In genomic region chr7:45923762-45924428, GRCm38 (mm10) we compare ENCODE assay signal across 8 mouse cellular contexts. TPM values are rescaled to one million over a fixed set of nuclear protein-coding genes. Genes with fewer than 3 reads are reported as not detected.
DNase-seq lines count a peak whose midpoint lies in the region; ATAC-seq and TF ChIP-seq lines count a peak whose summit lies in the region.

Ccdc114 (plus strand) TSS chr7:45924072.

- H3K4me1 ChIP-seq in embryonic facial prominence, embryonic 10.5 days = peaks cover 47% of the 10 kb centered on the region
- H3K4me1 ChIP-seq in kidney, adult 2 months (ENCODE audit: control insufficient read depth, insufficient read depth, low read length) = no peaks in the 10 kb centered on the region
- H3K4me1 ChIP-seq in liver, postnatal 0 days (ENCODE audit: insufficient read depth) = peaks cover 42% of the 10 kb centered on the region
- no peaks in the 10 kb centered on the region for H3K4me1 ChIP-seq in neural tube, embryonic 11.5 days (ENCODE audit: control insufficient read depth, insufficient read depth, low read length)

- peak within 1 kb of the TSS; percentile 60 for H3K4me3 ChIP-seq in embryonic facial prominence, embryonic 10.5 days
- H3K4me3 ChIP-seq in kidney, adult 2 months (ENCODE audit: insufficient read depth, low read depth, low read length) = peak within 1 kb of the TSS; percentile 75
- H3K4me3 ChIP-seq in liver, postnatal 0 days (ENCODE audit: low read depth, low read length) = peak within 1 kb of the TSS; percentile 41
- H3K4me3 ChIP-seq in neural tube, embryonic 11.5 days (ENCODE audit: low read depth, low read length) = peak within 1 kb of the TSS; percentile 27

- H3K27ac ChIP-seq in embryonic facial prominence, embryonic 10.5 days (replicated peaks) = peak within 1 kb of the TSS; percentile 83
- peak within 1 kb of the TSS; percentile 96 for H3K27ac ChIP-seq in kidney, adult 2 months (ENCODE audit: insufficient read depth, low read depth, low read length)
- peak within 1 kb of the TSS; percentile 87 for H3K27ac ChIP-seq in liver, postnatal 0 days (ENCODE audit: low read depth)
- peak within 1 kb of the TSS; percentile 65; the same call in 1 of the 2 replicates for H3K27ac ChIP-seq in neural tube, embryonic 11.5 days (ENCODE audit: low read depth, low read length)

- peak within 1 kb of the TSS; percentile 61 for H3K9ac ChIP-seq in liver, postnatal 0 days (replicated peaks)
- peak within 1 kb of the TSS; percentile 18 for H3K9ac ChIP-seq in neural tube, embryonic 11.5 days (ENCODE audit: low read length)

- no peak for TF ChIP-seq EP300 in liver, postnatal 0 days (IDR thresholded peaks at IDR 0.05; ENCODE audit: low read depth)

- no peak for TF ChIP-seq CTCF in kidney, adult 2 months (conservative IDR thresholded peaks at IDR 0.05; ENCODE audit: insufficient read depth, insufficient read length, low read depth, low read length)
- no peak for TF ChIP-seq CTCF in liver, postnatal 0 days (IDR thresholded peaks at IDR 0.05; ENCODE audit: low read depth)

- peaks cover 37% of the 10 kb centered on the region for H3K27me3 ChIP-seq in embryonic facial prominence, embryonic 10.5 days (replicated peaks; ENCODE audit: low read depth, poor library complexity, severe bottlenecking)
- no peaks in the 10 kb centered on the region for H3K27me3 ChIP-seq in kidney, adult 2 months (replicated peaks; ENCODE audit: control insufficient read depth, insufficient read depth, low read length)
- H3K27me3 ChIP-seq in liver, postnatal 0 days (ENCODE audit: insufficient read depth, low read length) = no peaks in the 10 kb centered on the region
- no peaks in the 10 kb centered on the region for H3K27me3 ChIP-seq in neural tube, embryonic 11.5 days (ENCODE audit: control insufficient read depth, insufficient read depth, low read length)

- H3K9me3 ChIP-seq in embryonic facial prominence, embryonic 10.5 days = peaks cover 6% of the 10 kb centered on the region; the same call in 1 of the 2 replicates
- H3K9me3 ChIP-seq in liver, postnatal 0 days (ENCODE audit: low read length) = 0 out of 2 replicates have a peak, but pooled peaks cover 2% of the 10 kb centered on the region
- H3K9me3 ChIP-seq in neural tube, embryonic 11.5 days (ENCODE audit: control insufficient read depth, low read length) = no peaks in the 10 kb centered on the region

- ATAC-seq in liver, postnatal 0 days = peak; percentile 69
- peak; percentile 32; the same call in 1 of the 2 replicates for ATAC-seq in neural tube, embryonic 11.5 days (ENCODE audit: insufficient read depth, low FRiP score, low TSS enrichment)

- TF ChIP-seq POLR2A in kidney, adult 2 months (IDR thresholded peaks at IDR 0.05; ENCODE audit: low read depth, low read length) = peak; percentile 70

- H3K4me2 ChIP-seq in liver, postnatal 0 days (ENCODE audit: low read depth, low read length) = peak within 1 kb of the TSS; percentile 86
- H3K4me2 ChIP-seq in neural tube, embryonic 11.5 days (ENCODE audit: low read depth) = peak within 1 kb of the TSS; percentile 41

- 3% methylated on average over 24 of the region's 24 CpGs for WGBS in embryonic facial prominence, embryonic 10.5 days
- 4% methylated on average over 24 of the region's 24 CpGs for WGBS in kidney, adult 2 months
- 4% methylated on average over 24 of the region's 24 CpGs for WGBS in liver, postnatal 0 days (ENCODE audit: insufficient replicate concordance)
- 4% methylated on average over 24 of the region's 24 CpGs for WGBS in neural tube, embryonic 11.5 days

- DNase-seq in urinary bladder, adult 18-20 months (ENCODE audit: low spot score in 2 of 2) = peak; percentile 53 to 67
- DNase-seq in urinary bladder, postnatal 10 days (ENCODE audit: low spot score) = no peak
- peak; percentile 73 for DNase-seq in embryonic facial prominence, embryonic 10.5 days (ENCODE audit: low spot score)
- peak; percentile 91 for DNase-seq in heart, adult 8-10 months (ENCODE audit: low spot score)
- peak; percentile 93 for DNase-seq in kidney, adult 2 months
- peak; percentile 73 for DNase-seq in liver, postnatal 0 days
- peak; percentile 40 for DNase-seq in neural tube, embryonic 11.5 days (ENCODE audit: low spot score)
- DNase-seq in thymus, postnatal 0 days (ENCODE audit: low spot score) = peak; percentile 38

- no peaks in the 10 kb centered on the region; the same call in 1 of the 2 replicates for H3K36me3 ChIP-seq in embryonic facial prominence, embryonic 10.5 days (replicated peaks)
- H3K36me3 ChIP-seq in kidney, adult 2 months (ENCODE audit: control insufficient read depth, insufficient read depth, low read length) = no peaks in the 10 kb centered on the region
- peaks cover 4% of the 10 kb centered on the region for H3K36me3 ChIP-seq in liver, postnatal 0 days (replicated peaks; ENCODE audit: insufficient read depth, low read length)
- no peaks in the 10 kb centered on the region for H3K36me3 ChIP-seq in neural tube, embryonic 11.5 days (ENCODE audit: control insufficient read depth, insufficient read depth, low read length)

RNA-seq across cellular contexts. Expression of gene Ccdc114, which starts in this region (rescaled TPM):
- 4.6 and 6.8 TPM in 2 replicates for polyA plus RNA-seq in embryonic facial prominence, embryonic 10.5 days (2016; fragmentation: Nextera tagmentation; extraction: Ambion mirVana)
- total RNA-seq in heart, adult 8-10 months (2022) = 1 to 10 TPM in 3 of 4 experiments, under 1 TPM in 1; 0.66 to 1.4 (median 1.2) TPM
- polyA plus RNA-seq in kidney, adult 2 months (2012; rRNA removed) = 8.6 and 8.9 TPM in 2 replicates
- polyA plus RNA-seq in liver, postnatal 0 days (2015; fragmentation: Nextera tagmentation; extraction: Ambion mirVana) = 0.64 and 1.2 TPM in 2 replicates
- polyA plus RNA-seq in neural tube, embryonic 11.5 days (2014; fragmentation: Nextera tagmentation; extraction: Ambion mirVana) = 2.9 and 3.4 TPM in 2 replicates
- polyA plus RNA-seq in thymus, postnatal 0 days (2015; fragmentation: Nextera tagmentation; extraction: Ambion mirVana) = 2.3 and 2.6 TPM in 2 replicates
